Mouse (Mus musculus) liver, postnatal 0 days (tissue): ENCODE measurements at regions not wholly inside any gene's neighbourhood (a gene's known extent, or its start where the extent isn't known, plus 50 kb on each side); places are given as distances from the start of the nearest gene placed in this dataset.
A peak's percentile ranks its signal among the peaks of the same experiment; 100 is the strongest.

ENCODE experiments used
- CTCF ChIP-seq: sonication (generic); IDR thresholded peaks from 2 replicates; pipeline ENCODE4 v1.5.1; 2016; ENCODE audit warnings: antibody characterized with exemption, low read depth
- EP300 ChIP-seq: IDR thresholded peaks from 2 replicates; pipeline ENCODE4 v1.6.1; 2016; ENCODE audit warnings: antibody characterized with exemption, low read depth, mild to moderate bottlenecking

DNA sequence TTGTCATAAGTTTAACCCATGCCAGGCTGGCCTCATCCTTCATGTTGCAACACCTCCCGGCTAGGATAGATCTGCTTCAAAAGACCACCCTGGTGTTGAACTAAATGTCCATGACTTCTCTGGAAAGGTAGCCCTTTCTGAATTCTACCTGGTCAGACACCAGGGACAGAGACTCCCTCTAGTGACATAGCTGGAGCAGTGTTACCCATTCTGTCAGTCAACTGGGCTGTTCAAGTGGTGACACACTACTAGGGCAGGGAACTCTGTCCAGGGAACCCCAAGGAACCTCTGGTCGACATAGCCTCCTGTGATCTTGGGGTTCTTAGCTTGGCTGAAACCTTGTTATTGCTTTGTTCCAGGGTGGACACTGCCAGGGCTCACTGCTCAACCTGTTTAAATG, 51.6 kb upstream of the Cobl start:
- TF ChIP-seq CTCF (peak; percentile 13; the same call in 1 of the 2 replicates), EP300 (no peak)
